Mouse (Mus musculus) urinary bladder, postnatal 36 days (tissue): Measurements from ENCODE around the gene Utrn.

ENCODE experiments used
- DNase-seq, 2 experiments: peaks; one replicate each; pipeline ENCODE4 v3.0.0; 2022; ENCODE audit warnings: low spot score in 2 of 2, mixed read lengths in 1 of 2

Utrn gene

DNA sequence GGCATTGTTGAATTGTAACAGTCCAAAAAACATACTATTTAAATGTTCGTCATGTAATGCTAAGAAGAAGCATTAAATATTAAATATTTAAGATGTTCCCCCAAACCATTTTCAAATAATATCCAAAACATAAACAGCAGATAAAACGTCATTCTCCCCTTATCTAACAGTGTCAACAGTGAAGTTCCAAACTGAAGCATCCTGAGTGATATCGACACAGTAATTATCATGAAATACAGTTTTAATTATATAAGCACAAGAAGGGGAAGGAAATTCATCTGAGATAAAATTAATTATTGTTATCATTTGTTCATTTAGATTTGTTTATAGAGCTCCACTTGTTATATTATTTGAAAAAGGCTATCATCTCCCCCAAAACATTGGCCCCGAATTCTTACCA, 425.0 kb downstream of the Utrn start:
- no peak for DNase-seq

DNA sequence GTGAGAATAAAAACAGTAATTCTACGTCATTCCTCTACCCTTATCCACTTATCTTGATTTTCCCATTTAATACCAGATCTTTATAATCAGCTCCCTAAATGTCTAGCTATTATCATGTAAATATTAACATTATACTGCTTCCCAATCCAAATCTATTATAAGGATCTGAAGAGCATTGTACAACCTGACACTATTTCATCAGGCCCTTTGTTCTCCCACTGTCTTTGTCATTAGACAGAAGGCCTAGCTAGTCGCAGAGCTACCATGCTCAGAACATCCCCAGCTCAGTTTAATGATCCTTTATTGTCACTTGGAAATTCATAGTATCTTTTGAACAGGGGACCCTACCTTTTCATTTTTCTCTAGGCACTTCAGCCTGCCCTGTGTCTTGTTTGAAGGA, 436.0 kb downstream of the Utrn start:
- DNase-seq: no peak

DNA sequence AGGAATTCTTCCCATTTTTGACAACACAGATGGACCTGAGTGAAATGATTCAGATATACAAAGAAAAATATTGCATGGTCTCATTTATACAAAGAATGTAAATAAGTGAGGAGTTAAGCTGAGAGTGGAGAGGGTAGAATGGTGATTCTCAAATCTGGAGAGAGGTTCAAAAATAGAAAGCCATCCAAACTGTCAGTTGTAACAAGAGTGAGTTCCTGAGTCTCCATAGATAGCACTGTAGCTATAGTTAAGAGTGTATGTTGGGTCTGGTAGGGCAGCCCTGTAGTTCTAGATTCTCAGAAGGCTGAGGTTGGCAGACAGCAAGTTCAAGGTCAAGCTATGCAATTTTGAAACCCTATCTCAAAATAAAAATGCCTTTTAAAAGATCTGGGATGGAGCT, 438.8 kb downstream of the Utrn start:
- DNase-seq: no peak

DNA sequence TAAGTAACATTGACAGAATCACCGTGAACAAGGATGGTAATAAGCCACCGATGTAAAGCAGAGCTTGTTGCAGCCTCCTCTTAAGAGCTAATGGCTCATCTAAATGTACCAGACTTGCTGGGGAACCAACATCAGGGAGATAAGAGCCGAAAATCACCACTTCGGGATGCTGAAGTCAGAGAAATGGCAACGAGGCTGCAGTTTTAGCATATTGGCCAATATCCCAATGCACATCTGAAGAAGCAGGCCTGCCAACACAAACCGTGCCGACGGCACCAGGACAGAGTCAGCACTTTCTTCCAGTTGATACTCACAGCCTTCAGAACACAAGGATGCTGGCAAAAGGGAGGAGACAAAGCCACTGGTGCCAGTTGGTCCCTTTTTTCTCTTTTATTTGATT, 442.3 kb downstream of the Utrn start:
- DNase-seq: no peak

DNA sequence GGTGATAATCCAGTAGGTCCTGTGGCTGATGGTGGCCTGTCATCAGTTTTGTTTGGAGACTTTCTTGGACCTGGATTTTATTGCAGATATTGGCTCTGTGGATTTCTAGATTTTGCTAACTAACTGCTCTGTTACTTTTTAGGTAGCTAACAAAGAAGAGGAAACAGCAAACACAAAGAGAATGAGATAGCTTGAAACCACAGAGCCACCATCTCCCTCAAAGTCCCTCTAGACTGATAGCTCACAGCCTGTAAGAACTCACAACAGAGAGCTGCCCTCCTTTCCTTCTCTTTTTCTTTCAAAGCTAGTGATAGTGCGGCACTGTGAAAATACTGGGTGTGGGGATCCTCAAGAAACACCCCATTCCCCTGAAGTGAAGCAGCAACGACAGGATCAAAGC, 444.2 kb downstream of the Utrn start:
- DNase-seq: no peak

DNA sequence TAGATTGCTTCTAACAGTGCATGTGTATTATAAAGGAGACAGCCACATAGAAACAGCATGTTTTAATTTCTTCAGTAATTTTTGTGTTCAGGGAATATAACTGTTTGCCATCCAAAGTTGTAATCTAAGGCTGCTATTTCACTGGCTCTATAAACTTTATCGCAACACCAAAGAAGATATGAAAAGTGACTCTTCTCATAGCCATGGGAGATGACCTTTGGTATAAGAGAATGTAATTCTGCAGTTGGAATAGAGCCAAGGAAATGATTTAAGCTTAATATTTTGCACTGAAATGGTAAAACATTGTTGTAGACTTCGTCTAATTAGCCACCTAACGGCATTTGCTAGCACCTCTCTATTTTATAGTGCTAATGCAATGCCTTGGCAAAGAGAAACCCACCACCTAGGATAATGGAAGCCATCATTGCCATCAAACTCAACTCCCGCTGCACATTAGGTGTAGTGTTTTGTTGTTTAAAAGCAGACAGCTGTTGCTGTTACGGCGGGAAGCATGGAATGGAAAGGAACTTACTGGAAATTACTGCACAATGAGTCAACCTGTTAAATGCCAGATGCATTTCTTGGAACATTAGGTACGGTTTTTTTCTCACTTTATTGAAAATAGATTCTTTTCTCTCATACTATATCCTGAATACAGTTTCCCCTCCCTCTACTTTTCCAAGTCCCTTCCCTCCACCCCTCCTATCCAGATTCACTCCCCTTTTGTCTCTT, 445.0 kb downstream of the Utrn start:
- no peak for DNase-seq

DNA sequence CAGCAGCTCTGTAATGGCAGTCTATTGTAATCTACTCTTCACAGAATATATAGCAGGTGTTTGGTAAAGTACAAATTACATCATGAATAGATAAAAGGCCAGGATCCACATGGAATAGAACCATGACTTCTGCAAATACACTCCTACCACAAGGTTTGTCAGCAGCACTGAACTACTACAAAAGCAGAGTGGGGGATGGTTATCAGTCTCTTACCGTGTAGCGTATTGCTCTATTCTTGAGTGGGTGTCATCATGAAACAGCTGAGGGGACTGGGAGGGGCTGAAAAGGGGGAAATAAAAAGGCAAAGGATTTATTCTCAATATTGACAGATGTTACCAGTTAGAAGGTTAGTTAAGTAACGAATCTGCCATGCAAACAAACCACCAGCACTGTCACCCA, 454.2 kb downstream of the Utrn start:
- no peak for DNase-seq

DNA sequence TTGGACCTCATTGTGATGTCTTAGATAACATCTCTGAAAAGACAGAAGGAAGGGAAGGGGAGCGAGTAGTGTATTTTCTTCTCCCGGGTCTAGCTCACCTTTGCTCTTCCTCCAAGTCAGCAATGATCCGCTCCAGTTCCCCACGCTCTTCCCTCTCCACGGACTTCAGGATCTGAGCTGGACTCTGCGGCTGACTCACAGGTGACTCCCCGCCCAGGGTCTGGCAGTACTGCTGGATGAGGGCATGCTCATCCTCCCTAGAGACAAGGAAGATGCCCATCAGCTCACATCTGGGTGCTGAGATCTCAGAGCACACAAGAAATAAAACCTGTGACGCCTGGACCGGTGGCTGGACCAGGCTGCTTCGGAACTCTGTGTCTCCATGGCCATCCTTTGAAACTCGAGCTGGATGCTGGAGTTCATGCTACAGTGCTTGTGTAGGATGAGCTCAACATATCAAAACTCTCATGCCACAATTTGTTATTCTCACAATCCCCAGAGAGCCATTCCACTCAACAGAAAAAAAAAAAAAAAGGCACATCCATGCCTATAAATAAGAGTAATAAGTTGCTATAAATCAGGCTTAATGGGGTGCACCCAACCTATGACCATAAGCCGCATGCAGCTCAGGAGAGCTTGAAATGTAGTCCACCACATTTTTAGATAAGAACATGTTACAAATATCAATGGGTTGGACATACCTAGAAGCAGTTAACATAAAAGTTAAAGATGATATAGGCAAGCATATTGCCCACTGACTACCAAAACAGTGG, 462.6 kb downstream of the Utrn start:
- no peak for DNase-seq

DNA sequence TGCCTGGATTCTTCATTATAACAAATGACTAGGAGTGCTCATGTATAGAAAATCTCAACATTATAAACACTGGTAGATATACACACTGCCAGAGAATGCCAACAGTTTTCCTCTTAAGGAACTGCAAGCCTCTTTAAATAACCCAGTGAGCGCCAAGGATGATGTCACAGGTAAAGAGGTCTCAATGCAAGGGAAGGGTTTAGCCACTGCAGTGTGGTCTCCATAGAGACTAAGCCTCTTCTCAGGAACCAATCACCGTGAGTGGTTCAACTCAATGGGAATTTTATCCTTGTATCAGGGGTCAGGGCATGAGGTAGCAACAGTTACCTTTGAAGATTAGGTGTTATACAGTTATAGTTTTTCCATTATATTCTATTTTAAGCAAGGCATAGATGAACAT, 469.7 kb downstream of the Utrn start:
- DNase-seq: no peak

DNA sequence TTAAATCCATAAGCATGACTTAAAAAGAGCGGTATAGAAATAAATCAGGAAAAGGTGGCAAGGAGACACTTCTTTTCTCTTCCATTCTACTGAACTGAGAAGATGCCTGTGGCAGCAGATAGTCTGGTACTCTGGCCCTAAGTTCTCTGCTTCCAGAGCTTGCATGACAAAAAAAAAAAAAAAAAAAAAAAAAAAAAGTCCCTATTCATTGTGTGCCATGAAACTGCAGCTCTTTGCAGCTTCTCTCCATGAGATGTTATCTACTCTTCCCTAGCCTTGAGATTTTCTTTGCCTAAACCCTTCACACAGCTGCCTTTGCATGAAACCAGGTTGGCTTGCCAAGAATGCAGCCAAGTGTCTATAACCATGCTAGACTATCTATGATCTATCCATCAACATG, 489.0 kb downstream of the Utrn start:
- DNase-seq: no peak

DNA sequence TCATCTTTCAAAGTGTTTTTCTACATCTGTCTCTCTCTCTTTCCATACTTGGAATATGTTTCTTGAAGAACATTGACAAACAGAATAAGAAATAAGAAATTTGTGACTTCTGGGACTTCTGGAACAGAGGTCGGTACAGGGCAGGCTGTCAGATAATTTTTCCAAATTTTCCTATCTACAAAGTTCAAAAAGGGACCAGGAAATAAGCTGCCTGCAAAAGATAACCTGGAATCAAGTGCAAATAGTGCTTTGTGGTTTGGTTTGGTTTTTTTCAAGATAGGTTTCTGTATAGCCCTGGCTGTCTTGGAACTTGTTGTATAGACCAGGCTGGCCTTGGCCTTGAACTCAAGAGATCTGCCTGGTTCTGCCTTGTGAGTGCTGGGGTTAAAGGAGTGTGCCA, 490.0 kb downstream of the Utrn start:
- DNase-seq: no peak

DNA sequence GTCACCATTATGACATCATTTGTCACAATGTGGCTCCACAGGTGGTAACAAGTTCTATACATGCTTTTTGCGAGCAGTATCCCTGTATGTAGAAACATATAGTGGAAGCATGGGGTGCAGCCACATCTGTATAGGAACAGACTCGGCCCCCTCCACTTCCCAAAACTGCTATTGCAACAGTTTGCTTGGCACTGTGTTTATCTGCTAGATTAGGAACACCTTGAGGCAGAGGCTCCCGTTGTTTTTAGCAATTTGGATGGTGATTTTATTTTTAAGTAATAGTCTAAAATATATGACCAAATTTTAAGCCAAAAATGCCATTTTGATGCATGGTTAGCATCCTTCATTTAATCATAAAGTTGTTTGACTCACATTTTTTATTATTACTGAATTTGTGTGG, 491.4 kb downstream of the Utrn start:
- no peak for DNase-seq

DNA sequence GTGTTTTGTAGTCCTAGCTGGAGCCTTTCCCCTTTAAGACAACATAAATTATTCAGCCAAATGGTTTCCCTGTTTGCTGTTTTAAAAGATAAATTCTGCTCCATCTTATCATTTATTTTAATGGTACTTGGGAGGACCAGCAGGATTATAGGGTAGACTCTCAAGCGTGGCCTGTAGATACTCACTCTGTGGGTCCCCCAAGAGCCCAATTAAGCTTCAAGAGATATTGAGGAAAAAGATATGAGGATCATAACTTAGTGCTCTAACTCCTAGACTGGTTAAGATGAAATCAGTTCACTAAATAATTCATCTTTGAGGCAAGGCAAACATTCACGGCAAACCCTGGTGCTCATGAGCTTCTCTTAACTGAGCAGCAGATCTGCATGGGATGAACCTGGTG, 493.1 kb downstream of the Utrn start:
- DNase-seq: no peak

DNA sequence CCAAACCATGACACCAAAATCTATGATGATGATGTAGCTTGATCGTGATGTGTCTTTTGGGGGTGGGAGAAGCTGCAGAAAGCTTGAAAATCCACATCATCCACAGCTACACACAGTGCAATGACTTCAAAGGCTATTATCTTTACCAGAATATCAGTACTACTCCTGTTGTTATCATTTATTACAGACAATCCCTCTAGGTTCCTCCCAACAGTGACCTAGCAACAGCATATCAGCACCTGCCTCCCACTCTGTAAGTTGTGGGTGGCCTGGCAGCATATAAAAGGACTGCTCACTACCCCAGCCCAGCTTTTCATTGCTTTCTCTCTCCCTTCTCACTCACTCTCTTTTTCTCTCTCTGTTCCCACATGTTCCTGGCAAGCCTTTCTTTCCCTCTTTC, 494.4 kb downstream of the Utrn start:
- DNase-seq: no peak

DNA sequence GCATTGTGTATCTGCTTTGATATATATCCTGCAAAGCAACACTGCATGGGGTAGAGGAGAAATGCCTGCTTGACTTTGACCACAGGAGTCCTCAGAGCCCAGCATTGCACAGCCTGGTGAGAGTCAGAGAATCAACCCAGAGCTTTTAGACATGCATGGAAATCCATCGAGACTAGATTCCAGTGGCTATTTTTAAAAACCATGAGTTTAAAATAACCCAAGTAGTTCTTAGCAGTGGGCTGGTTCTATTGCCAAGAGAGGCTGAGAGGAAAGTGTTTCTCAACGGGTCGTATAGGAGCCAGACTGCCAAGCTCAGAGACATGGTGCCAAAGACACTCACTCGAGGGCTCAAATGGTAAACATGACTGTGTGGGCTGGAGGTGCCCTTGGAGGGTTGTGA, 514.6 kb downstream of the Utrn start:
- DNase-seq: peak in 1 of 2 experiments; percentile 3

DNA sequence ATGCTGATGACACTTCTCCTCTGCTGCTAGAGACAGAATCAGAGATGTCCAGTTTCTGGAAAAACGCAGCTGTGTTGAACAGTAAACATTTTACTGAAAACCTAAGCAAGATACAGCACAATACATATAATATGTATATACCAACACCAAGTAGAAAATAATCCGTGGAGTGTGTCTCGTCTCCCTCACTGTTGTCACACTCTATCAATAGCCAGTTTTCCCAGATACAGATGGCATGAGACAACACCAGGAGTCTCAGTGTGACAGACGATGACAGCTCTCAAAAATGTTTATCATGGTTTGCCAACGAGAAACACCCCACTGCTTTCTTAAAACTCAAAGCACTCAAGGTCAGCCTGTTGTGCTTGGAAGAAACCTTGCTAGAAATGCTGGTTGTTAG, 515.1 kb downstream of the Utrn start:
- DNase-seq: no peak

DNA sequence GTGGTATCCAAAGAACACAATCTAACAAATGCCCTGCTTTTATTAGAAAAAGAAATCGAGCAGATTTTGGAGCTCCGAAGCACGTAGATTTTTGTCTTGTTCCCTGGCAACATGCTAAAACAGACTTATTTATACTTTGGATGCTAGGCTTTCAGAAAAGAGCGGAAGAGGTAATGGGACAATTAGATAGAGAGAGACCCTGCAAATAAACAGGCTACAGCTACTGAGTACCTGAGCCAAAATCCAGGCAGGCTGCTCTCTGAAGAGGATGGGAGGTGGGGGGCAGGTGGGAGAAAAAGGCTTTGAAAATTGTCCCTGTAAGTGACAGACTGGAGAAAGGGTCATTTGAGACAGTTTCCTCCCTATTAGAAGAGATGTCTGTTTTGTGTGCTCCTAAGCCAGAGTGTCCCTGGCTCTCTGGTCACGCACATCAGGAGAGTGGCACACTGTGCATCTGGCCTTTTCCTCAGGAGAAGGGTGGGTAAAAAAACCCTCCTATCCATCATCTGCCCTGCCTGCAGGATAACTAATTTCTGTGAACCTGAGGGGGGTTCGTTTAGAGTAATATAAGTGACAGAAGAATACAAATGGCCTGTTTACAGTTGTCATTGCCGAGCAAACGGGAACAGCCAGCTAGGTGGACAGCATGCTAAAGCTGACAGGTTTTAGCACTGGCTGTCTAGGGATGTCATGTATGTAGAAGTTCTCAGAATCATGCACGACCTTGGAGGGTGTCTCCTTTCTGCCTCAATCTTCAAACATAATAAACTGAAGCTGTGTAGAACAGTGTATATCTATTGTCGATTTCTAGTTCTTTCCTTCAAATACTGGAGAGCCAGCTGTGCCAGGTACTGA, 529.2 kb downstream of the Utrn start:
- no peak for DNase-seq

DNA sequence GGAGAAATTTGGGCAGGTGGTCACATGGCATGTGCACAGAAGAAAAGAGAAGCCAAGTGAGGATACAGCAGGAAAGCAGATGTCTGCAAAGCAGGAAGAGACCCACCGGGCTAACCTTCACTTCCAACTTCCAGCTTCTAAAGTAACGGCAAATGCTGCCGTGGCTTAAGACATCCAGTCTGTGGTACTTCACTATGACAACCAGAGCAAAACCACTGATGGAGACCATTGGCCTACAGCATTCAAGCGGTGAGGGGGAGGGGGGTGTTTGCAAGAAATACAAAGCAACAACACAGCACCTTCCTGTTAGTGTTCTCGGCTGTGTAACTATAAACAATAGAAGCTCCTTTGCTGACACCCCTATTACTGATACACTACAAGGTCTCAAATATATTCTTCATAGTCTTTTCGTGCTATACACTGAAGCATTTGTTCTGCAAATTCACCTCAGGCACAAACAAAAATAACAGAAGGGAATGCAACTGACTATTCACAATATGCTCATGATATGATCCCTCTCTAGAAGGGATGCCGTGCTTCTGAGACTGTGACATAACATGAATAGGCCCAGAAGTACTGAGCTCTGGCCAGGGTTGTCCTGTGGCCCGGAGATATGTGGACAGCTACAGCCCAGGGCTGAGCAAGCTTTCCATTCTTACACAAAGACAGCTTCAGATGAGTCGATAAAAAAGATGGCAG, 530.0 kb downstream of the Utrn start:
- DNase-seq: no peak
